Mouse (Mus musculus) kidney, embryonic 16.5 days (tissue): Measurements from ENCODE around the gene Atp6v1g1. TPM values are rescaled to one million over a fixed set of nuclear protein-coding genes. Genes with fewer than 3 reads are reported as not detected.

Experiments used
- ATAC-seq: fragments of 200-750 bp; cut with Nextera tagmentation; 2 replicates; pipeline ENCODE4 v1.8.0; 2017; ENCODE audit warnings: moderate TSS enrichment; ENCODE audit not compliant: low FRiP score, low TSS enrichment
- H3K27ac ChIP-seq: fragments of 300-500 bp; sonication (generic); 2 replicates; pipeline ENCODE4 v1.5.1; 2014; ENCODE audit warnings: low read length
- H3K27me3 ChIP-seq: fragments of 300-500 bp; sonication (generic); 2 replicates; pipeline ENCODE4 v1.6.1; 2014; ENCODE audit warnings: low read length, control low read depth, mixed read lengths; ENCODE audit not compliant: insufficient read depth
- H3K36me3 ChIP-seq: fragments of 300-500 bp; sonication (generic); 2 replicates; pipeline ENCODE4 v1.6.1; 2014; ENCODE audit warnings: low read length, control low read depth, mixed read lengths; ENCODE audit not compliant: insufficient read depth
- H3K4me1 ChIP-seq: fragments of 300-500 bp; sonication (generic); 2 replicates; pipeline ENCODE4 v1.6.1; 2014; ENCODE audit warnings: low read length, control low read depth, mixed read lengths; ENCODE audit not compliant: insufficient read depth
- H3K4me2 ChIP-seq: fragments of 300-500 bp; sonication (generic); replicated peaks from 2 replicates; pipeline ENCODE4 v1.6.1; 2014; ENCODE audit warnings: low read depth, low read length
- H3K4me3 ChIP-seq: fragments of 300-500 bp; sonication (generic); 2 replicates; pipeline ENCODE4 v1.5.1; 2014; ENCODE audit warnings: mild to moderate bottlenecking, low read length
- H3K9ac ChIP-seq: fragments of 300-500 bp; sonication (generic); replicated peaks from 2 replicates; pipeline ENCODE4 v1.6.1; 2014; ENCODE audit warnings: low read length
- H3K9me3 ChIP-seq: fragments of 300-500 bp; sonication (generic); 2 replicates; pipeline ENCODE4 v1.6.1; 2016; ENCODE audit warnings: low read length, control low read depth
- WGBS: fragments of 180-500 bp; shearing (Covaris S2); extraction: QIAGEN DNeasy Blood & Tissue Kit; methylation state at CpG from one replicate; pipeline ENCODE4 v1.1.7; 2014; 5-methylcytosine and 5-hydroxymethylcytosine counted together
- polyA plus RNA-seq: library from polyadenylated mRNA; unstranded; fragments of >200 nt; fragmentation: Nextera tagmentation; extraction: Ambion mirVana; gene quantifications from 2 replicates; pipeline ENCODE4 v1.2.1, GENCODE M21; 2015

The Atp6v1g1 gene
- polyA plus RNA-seq, 1 experiment from 2014 or later = 320 TPM

DNA sequence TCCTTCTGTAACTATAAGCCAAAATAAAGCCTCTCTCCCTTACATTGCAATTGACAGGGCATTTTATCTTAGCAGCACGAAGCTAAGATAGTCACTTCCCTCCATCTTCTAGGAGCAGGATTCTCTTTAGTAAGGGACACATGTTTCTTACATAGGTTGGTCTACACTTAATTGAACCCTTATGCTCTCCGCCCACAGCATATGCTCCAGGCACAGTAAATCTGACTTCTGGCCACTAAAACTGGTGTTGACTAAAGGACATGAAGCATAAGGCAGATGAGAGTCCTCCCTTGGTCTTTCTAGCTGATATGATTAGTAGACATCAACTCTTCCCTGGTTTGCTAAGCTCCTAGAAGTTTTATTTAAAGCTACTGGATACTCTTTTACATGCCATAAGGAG lies 31.7 kb upstream of the Atp6v1g1 start:
- no peak overlapping the region for H3K4me2 ChIP-seq
- H3K27ac ChIP-seq = no peak overlapping the region
- no peak overlapping the region for H3K4me3 ChIP-seq
- H3K4me1 ChIP-seq = no peaks in the 10 kb centered on the region
- no peak overlapping the region for H3K9ac ChIP-seq
- H3K9me3 ChIP-seq = no peaks in the 10 kb centered on the region
- no peaks in the 10 kb centered on the region for H3K27me3 ChIP-seq
- 85% methylated on average over 2 of the region's 2 CpGs for WGBS
- ATAC-seq = no peak
- no peaks in the 10 kb centered on the region for H3K36me3 ChIP-seq

DNA sequence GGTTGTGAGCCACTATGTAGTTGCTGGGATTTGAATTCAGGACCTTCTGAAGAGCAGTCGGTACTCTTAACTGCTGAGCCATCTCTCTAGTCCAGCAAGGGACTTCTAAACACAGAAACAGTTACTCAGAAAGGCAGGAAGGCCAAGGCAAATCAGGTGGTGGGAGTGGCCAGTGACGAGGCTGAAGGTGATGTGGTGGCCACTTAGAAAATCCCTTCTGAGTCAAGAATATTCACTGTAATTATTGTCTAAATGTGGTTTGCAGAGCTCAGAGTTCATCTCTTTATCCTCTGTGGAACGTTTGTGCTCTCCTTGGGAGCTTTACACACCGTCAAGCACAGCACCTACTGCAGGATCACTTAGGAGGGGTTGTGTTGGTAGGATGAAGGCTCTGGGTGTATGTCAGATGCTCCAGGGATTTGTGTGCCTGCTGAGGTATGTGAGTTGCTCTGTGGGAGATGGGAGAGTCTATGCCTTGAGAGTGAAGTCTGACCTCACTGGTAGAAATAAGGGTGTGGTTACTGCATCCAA lies 30.1 kb upstream of the Atp6v1g1 start:
- Histone ChIP-seq H3K9ac (no peak overlapping the region), H3K4me2 (no peak overlapping the region), H3K4me3 (no peak overlapping the region), H3K4me1 (no peaks in the 10 kb centered on the region), H3K36me3 (no peaks in the 10 kb centered on the region), H3K9me3 (no peaks in the 10 kb centered on the region), H3K27ac (no peak overlapping the region), H3K27me3 (no peaks in the 10 kb centered on the region)
- no peak for ATAC-seq
- 65% methylated on average over 4 of the region's 4 CpGs for WGBS

DNA sequence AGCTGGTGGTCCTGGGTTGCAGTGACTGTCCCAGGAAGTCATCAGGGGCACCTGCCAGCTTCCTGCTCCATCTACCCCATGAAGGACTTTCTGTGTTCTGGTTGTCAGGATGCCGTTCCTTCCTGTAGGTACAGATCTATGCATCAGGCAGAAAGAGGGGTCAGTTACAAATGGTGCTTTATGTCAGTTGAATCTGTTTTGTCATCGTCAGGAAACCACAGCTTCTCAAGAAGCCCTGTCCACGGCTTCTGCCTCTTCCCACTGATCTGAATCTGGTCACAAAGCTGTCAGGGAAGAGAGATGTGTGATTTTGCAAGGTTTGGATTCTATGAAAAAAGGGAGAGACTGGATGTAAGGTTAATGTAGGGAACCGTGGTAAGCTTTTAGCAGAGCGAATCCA lies 29.6 kb upstream of the Atp6v1g1 start:
- WGBS = 78% methylated on average over 5 of the region's 5 CpGs
- H3K27ac ChIP-seq = no peak overlapping the region
- no peak overlapping the region for H3K4me2 ChIP-seq
- no peaks in the 10 kb centered on the region for H3K27me3 ChIP-seq
- ATAC-seq = no peak
- H3K9me3 ChIP-seq = no peaks in the 10 kb centered on the region
- no peaks in the 10 kb centered on the region for H3K4me1 ChIP-seq
- H3K36me3 ChIP-seq = no peaks in the 10 kb centered on the region
- no peak overlapping the region for H3K9ac ChIP-seq
- no peak overlapping the region for H3K4me3 ChIP-seq

DNA sequence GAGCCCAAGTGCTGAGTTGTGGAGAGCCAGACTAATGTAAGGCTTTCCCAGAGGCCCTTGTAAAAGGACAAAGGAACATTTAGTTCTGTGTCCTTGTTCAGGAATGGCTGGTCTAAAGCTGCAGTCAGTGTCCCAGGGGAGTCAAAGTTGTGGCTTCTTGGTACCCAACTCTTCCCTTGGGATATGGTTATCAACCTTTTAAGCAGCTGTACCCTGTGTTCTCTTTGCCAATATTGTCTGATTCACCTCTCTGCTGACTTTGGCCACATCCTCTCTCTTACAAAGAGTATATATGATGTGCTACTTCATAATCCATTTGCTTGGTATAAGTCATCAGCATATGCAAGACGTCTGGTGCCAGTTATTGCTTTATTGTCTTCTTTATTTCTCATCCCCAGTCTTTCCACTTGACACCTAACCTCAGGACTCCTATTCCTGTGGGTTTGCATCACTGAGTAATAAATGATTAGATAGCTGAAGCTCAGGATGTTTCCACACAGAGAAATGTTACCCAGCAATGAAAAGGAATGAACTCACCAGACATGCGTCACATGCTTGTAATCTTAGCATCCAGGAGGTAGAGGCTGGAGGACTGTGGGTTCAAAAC lies 22.7 kb upstream of the Atp6v1g1 start:
- H3K27ac ChIP-seq = no peak overlapping the region
- no peaks in the 10 kb centered on the region for H3K9me3 ChIP-seq
- H3K4me2 ChIP-seq = no peak overlapping the region
- H3K4me1 ChIP-seq = no peaks in the 10 kb centered on the region
- no peak for ATAC-seq
- no peaks in the 10 kb centered on the region for H3K36me3 ChIP-seq
- H3K27me3 ChIP-seq = no peaks in the 10 kb centered on the region
- 78% methylated on average over 2 of the region's 2 CpGs for WGBS
- H3K4me3 ChIP-seq = no peak overlapping the region
- H3K9ac ChIP-seq = no peak overlapping the region

DNA sequence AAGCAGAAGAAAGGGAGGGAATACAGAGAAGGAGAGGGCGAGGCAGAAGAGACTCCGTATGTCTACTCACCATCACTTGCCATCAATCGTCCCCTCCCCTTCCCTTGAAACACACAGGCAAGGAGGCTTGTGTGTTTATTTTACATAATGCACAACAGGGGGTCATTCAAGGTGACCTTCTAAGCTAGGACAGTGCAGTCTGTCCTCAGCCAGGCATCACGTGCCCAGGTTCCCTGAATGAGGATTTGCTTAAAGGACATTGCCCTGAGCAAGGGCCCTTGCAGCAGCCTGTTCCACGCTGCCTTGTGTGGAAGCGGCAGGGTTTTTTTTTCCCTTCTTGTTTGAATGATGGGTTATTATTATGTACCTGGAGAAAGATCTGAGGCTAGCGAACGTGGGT lies 19.1 kb upstream of the Atp6v1g1 start:
- H3K36me3 ChIP-seq = no peaks in the 10 kb centered on the region
- H3K4me2 ChIP-seq = no peak overlapping the region
- no peak for ATAC-seq
- no peaks in the 10 kb centered on the region for H3K9me3 ChIP-seq
- H3K4me3 ChIP-seq = no peak overlapping the region
- H3K4me1 ChIP-seq = no peaks in the 10 kb centered on the region
- H3K27me3 ChIP-seq = no peaks in the 10 kb centered on the region
- 81% methylated on average over 8 of the region's 8 CpGs for WGBS
- H3K9ac ChIP-seq = no peak overlapping the region
- no peak overlapping the region for H3K27ac ChIP-seq

DNA sequence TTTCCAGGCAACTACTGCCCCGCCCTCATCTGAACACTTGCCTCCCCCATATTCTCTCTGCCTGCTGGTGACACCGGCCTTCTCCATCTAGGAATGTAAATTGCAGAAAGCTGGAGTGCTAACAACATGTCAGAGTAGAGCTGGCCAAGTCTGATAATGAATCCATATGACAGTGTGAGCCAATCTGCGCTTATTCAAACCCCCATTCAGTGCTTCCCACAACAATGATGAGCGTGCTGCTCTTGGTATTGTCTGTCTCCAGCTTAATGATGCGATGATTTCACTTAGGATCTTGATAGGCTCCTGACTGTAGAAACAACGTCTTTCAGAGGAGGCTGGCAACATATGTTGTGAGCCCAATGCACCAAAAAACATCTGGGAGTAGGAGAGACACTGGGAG lies 15.6 kb upstream of the Atp6v1g1 start:
- no peaks in the 10 kb centered on the region for H3K36me3 ChIP-seq
- no peak overlapping the region for H3K4me2 ChIP-seq
- no peaks in the 10 kb centered on the region for H3K4me1 ChIP-seq
- H3K4me3 ChIP-seq = no peak overlapping the region
- no peaks in the 10 kb centered on the region for H3K27me3 ChIP-seq
- WGBS = 42% methylated on average over 6 of the region's 6 CpGs
- H3K27ac ChIP-seq = no peak overlapping the region
- H3K9ac ChIP-seq = no peak overlapping the region
- ATAC-seq = no peak
- no peaks in the 10 kb centered on the region for H3K9me3 ChIP-seq

DNA sequence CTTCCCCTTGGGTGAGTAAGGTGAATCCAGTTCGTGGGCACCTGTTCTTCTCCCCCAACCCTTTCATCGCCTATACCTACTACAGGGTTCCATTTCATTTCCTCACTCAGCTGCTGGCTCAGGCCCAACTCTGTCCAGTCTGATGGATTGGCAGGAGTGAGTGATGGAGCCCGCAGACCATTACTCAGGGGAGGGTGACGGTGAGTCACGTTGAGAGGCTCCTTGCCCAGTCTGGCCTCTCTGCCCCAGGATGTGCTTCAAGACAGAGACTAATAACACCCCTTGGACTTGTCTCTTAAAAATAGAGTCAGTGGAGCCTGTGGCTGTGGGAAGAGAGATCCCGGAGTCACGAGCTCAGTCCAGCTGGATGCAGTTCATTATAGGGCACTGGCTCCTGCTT lies 14.2 kb upstream of the Atp6v1g1 start:
- no peak overlapping the region for H3K4me2 ChIP-seq
- 70% methylated on average over 7 of the region's 7 CpGs for WGBS
- no peak for ATAC-seq

DNA sequence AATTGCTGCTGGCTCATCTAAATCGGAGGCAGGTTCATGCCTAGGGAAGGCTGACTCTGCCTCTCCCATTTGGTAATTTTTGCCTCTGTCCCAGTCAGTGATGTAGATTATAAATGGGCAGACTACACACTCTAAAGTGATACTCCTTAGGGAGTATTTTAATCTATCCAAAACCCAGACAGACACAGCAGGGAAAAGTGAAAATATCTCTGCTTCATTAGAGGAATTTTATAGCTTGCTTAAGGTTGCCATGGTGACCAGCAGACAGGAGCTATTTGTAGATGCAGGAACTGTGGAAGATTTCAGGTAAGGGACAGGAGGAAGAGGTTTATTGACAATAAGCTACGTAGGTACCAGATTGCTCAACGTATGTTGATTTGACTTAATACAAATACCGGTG lies 7.0 kb upstream of the Atp6v1g1 start:
- Histone ChIP-seq H3K36me3 (no peaks in the 10 kb centered on the region), H3K27ac (no peak overlapping the region), H3K9me3 (no peaks in the 10 kb centered on the region), H3K4me3 (no peak overlapping the region), H3K27me3 (no peaks in the 10 kb centered on the region), H3K9ac (no peak overlapping the region), H3K4me1 (no peaks in the 10 kb centered on the region), H3K4me2 (no peak overlapping the region)
- WGBS = 89% methylated on average over 4 of the region's 4 CpGs
- no peak for ATAC-seq

More for the DNA sequence above, 14.2 kb upstream of the Atp6v1g1 start:
- H3K27ac ChIP-seq = no peak overlapping the region
- no peaks in the 10 kb centered on the region for H3K4me1 ChIP-seq
- no peaks in the 10 kb centered on the region for H3K27me3 ChIP-seq
- no peaks in the 10 kb centered on the region for H3K36me3 ChIP-seq
- no peak overlapping the region for H3K9ac ChIP-seq
- H3K9me3 ChIP-seq = no peaks in the 10 kb centered on the region
- no peak overlapping the region for H3K4me3 ChIP-seq

DNA sequence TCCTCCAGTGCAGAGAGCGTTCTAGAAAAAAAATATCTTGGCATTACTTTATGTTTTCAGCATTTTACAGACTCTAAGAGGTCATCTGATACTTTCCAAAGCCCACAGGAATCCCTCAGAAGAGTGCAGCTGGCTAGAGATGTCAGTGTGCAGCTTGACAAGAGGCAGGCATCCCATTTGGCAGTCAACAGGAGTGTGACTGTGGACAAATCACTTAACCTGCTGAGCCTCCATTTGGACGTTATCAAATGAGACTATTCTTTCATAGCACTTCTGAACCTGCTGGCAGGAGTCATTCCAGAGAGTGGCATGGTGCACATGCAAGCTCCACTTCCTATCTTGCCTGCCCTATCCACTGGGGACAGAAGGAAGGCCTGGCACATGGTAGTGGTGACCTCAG lies 2.4 kb upstream of the Atp6v1g1 start:
- Histone ChIP-seq H3K27ac (no peak overlapping the region), H3K9ac (no peak overlapping the region), H3K4me2 (no peak overlapping the region), H3K9me3 (no peaks in the 10 kb centered on the region), H3K27me3 (no peaks in the 10 kb centered on the region), H3K36me3 (no peaks in the 10 kb centered on the region), H3K4me3 (no peak overlapping the region), H3K4me1 (peaks cover 23% of the 10 kb centered on the region)
- ATAC-seq = no peak
- WGBS = 37% methylated on average over 2 of the region's 2 CpGs

DNA sequence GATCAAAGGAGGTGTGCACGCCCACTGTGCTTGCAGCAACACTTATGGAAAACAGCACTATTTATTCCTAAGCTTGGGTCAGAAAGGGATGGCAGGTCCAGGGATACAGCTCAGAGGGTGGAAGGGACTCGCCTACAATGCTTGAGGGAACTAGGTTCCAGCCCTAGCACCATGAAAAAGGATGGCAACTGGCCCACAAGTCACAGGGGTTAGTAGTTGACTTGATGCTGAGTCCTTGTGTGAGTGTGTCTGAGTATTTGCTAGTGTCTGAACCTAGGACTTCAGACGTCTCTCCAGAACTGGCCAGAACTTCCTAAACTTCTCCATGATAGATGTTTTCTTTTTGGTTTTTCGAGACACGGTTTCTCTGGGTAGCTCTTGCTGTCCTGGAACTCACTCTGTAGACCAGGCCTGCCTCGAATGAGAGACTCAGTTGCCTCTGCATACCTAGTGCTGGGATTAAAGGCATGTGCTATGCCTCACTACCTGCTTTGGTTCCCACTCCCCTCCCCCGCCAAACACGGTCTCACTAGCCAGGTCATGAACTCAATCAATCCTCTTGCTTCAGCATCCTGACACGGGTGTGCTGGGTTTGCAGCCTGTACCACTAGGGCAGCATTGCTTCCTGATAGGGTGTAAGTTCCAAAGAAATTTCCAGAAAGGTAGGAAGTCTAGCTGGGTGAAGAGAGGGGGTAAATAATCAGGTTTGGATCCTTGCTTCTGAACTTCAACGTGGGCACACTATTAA lies 652 bp upstream of the Atp6v1g1 start:
- Histone ChIP-seq H3K4me3 (peak overlapping the region; percentile 31), H3K4me1 (peaks cover 30% of the 10 kb centered on the region), H3K9me3 (no peaks in the 10 kb centered on the region), H3K36me3 (peaks cover 9% of the 10 kb centered on the region), H3K4me2 (peak overlapping the region; percentile 42), H3K27me3 (no peaks in the 10 kb centered on the region), H3K9ac (peak overlapping the region; percentile 22; the same call in 1 of the 2 replicates), H3K27ac (peak overlapping the region; percentile 50)
- 41% methylated on average over 10 of the region's 10 CpGs for WGBS
- ATAC-seq = peak; percentile 58
